Mouse (Mus musculus) heart, postnatal 0 days (tissue): ENCODE data around the gene Zfp12.

Source experiments
- CTCF ChIP-seq: IDR thresholded peaks from 2 replicates; pipeline ENCODE4 v1.5.1; 2016; ENCODE audit warnings: antibody characterized with exemption, control low read depth, low read depth
- EP300 ChIP-seq: IDR thresholded peaks from 2 replicates; pipeline ENCODE4 v1.6.1; 2016; ENCODE audit warnings: antibody characterized with exemption, low read depth

- TF ChIP-seq CTCF (no peak), EP300 (no peak)
Observed at GRCm38 (mm10) chr5:143255131-143255519, 20.2 kb downstream of the Zfp12 start.
